Mouse (Mus musculus): ENCODE measurements around the gene Sgce. TPM values are rescaled to one million over a fixed set of nuclear protein-coding genes. Genes with fewer than 3 reads are reported as not detected.

Sgce gene
- total and polyA plus RNA-seq, 3 experiments: not detected

DNA sequence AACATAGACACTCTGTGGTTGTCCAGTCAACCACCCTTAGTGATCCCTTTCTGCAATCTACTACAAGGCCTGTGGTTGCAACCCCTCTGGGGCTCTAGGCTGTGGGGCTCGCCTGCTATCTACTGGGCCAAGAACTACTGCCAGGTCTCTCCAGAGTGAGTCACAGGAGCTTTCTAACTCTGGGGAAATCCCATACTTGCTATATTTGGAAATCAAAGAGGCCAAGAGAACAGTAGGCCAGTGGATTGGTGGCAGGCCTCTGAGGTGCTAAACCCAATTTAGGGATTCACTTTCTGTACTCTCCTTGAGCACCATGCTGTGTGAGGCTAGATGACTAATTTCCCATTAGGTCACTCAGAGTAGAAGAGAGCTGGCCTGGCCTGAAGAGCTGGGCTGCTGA lies 38.0 kb downstream of the Sgce start:
- H3K79me2 ChIP-seq (ENCODE audit: control insufficient read depth, insufficient read depth, low read length, poor library complexity): no peaks in the 10 kb centered on the region
- TF ChIP-seq USF1 (IDR thresholded peaks at IDR 0.05; ENCODE audit: low read depth, low read length): no peak
- TF ChIP-seq MEF2A (IDR thresholded peaks at IDR 0.05; ENCODE audit: extremely low read depth, insufficient replicate concordance, low read depth, low read length, poor library complexity, severe bottlenecking): no peak
- TF ChIP-seq UBTF (IDR thresholded peaks at IDR 0.05; ENCODE audit: borderline replicate concordance, insufficient read depth, low read depth, low read length): no peak
- TF ChIP-seq NELFE (IDR thresholded peaks at IDR 0.05; ENCODE audit: low read depth, low read length): no peak
- no peak for TF ChIP-seq CHD2 (IDR thresholded peaks at IDR 0.05; ENCODE audit: low read length)
- TF ChIP-seq TBP (IDR thresholded peaks at IDR 0.05; ENCODE audit: low read depth, low read length): no peak
- TF ChIP-seq ZKSCAN1 (IDR thresholded peaks at IDR 0.05; ENCODE audit: low read depth, low read length): no peak
- no peak for TF ChIP-seq SIN3A (IDR thresholded peaks at IDR 0.05; ENCODE audit: low read length)
- TF ChIP-seq MAFK (IDR thresholded peaks at IDR 0.05; ENCODE audit: borderline replicate concordance, low read depth, low read length): no peak
- no peak for TF ChIP-seq GATA1 (IDR thresholded peaks at IDR 0.05; ENCODE audit: low read depth, low read length)
- TF ChIP-seq RCOR1 (IDR thresholded peaks at IDR 0.05; ENCODE audit: low read depth, low read length): no peak
- TF ChIP-seq TAL1 (IDR thresholded peaks at IDR 0.05; ENCODE audit: low read length): no peak
- TF ChIP-seq JUND (IDR thresholded peaks at IDR 0.05; ENCODE audit: low read depth, low read length): no peak
- no peaks in the 10 kb centered on the region for H3K36me3 ChIP-seq (ENCODE audit: control insufficient read depth in 1 of 2, insufficient read depth in 2 of 2, low read length in 2 of 2)
- no peaks in the 10 kb centered on the region for H3K9me3 ChIP-seq (replicated peaks; ENCODE audit: insufficient read depth, low read length)
- H3K4me1 ChIP-seq (ENCODE audit: control insufficient read depth in 1 of 2, insufficient read depth in 2 of 2, low read length in 2 of 2): no peaks in the 10 kb centered on the region
- no peak overlapping the region for H3K9ac ChIP-seq (ENCODE audit: control insufficient read depth, low read depth, low read length, poor library complexity, severe bottlenecking)
- H3K27ac ChIP-seq (ENCODE audit: control insufficient read depth, low read depth, low read length): no peak overlapping the region
- H3K27me3 ChIP-seq (ENCODE audit: control insufficient read depth in 1 of 2, insufficient read depth in 2 of 2, low read length in 2 of 2): peaks cover 2 to 11% of the 10 kb centered on the region in 2 experiments
- H3K4me3 ChIP-seq (ENCODE audit: control insufficient read depth in 1 of 2, insufficient read depth in 1 of 2, low read depth in 2 of 2, low read length in 2 of 2): no peak overlapping the region
- DNase-seq (ENCODE audit: low read depth, low spot score): no peak

DNA sequence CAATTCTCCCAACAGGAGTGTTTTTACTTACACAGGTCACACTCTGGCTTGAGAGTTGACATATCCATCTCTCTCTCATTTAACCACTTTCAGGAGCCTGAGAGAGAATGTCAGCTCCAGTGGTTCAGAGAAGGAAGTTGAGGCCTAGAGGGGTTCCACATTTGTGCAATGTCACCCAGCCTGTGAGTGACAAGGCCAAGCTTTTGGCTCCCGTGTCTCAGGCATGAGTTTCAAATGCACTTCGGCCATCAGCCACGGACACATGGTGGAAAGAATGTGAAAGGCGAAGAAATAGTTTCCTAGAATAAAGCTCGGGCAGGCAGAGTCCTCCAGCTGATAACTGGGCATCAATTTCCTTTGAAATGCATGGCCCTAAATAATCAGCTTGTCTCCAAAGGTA lies 40.6 kb downstream of the Sgce start:
- DNase-seq (ENCODE audit: low read depth, low spot score): no peak
- peaks cover 8% of the 10 kb centered on the region in 2 experiments for H3K27me3 ChIP-seq (ENCODE audit: control insufficient read depth in 1 of 2, insufficient read depth in 2 of 2, low read length in 2 of 2)
- H3K27ac ChIP-seq (ENCODE audit: control insufficient read depth, low read depth, low read length): no peak overlapping the region
- TF ChIP-seq NELFE (IDR thresholded peaks at IDR 0.05; ENCODE audit: low read depth, low read length) (no peak), CHD1 (IDR thresholded peaks at IDR 0.05; ENCODE audit: low read depth, low read length) (no peak), CTCF (IDR thresholded peaks at IDR 0.05 in 2 of 3, conservative IDR thresholded peaks at IDR 0.05 in 1 of 3; ENCODE audit: control insufficient read depth in 1 of 3, insufficient read depth in 1 of 3, low read depth in 2 of 3, low read length in 3 of 3, poor library complexity in 1 of 3, severe bottlenecking in 1 of 3) (no peak), EP300 (IDR thresholded peaks at IDR 0.05; ENCODE audit: low read depth in 1 of 2, low read length in 2 of 2) (no peak), MYB (IDR thresholded peaks at IDR 0.05; ENCODE audit: low read depth, low read length) (no peak), MAZ (IDR thresholded peaks at IDR 0.05; ENCODE audit: low read depth, low read length) (no peak), SMC3 (IDR thresholded peaks at IDR 0.05; ENCODE audit: low read depth, low read length) (no peak), USF2 (IDR thresholded peaks at IDR 0.05; ENCODE audit: borderline replicate concordance in 1 of 2, insufficient read depth in 1 of 2, low read depth in 1 of 2, low read length in 2 of 2) (no peak), USF1 (IDR thresholded peaks at IDR 0.05; ENCODE audit: low read depth, low read length) (no peak), RCOR1 (IDR thresholded peaks at IDR 0.05; ENCODE audit: low read depth, low read length) (no peak), MAX (IDR thresholded peaks at IDR 0.05; ENCODE audit: low read length) (no peak), GATA1 (IDR thresholded peaks at IDR 0.05; ENCODE audit: low read depth, low read length) (no peak), ZNF384 (IDR thresholded peaks at IDR 0.05; ENCODE audit: low read depth, low read length) (no peak), MYC (IDR thresholded peaks at IDR 0.05; ENCODE audit: low read depth, low read length) (no peak), POLR2A (IDR thresholded peaks at IDR 0.05; ENCODE audit: control insufficient read depth in 1 of 2, insufficient read depth in 1 of 2, low read depth in 1 of 2, low read length in 2 of 2, poor library complexity in 1 of 2) (no peak), JUND (IDR thresholded peaks at IDR 0.05; ENCODE audit: low read depth, low read length) (no peak), TCF12 (IDR thresholded peaks at IDR 0.05; ENCODE audit: low read depth, low read length) (no peak)
- no peaks in the 10 kb centered on the region for H3K4me1 ChIP-seq (ENCODE audit: control insufficient read depth in 1 of 2, insufficient read depth in 2 of 2, low read length in 2 of 2)
- H3K9ac ChIP-seq (ENCODE audit: control insufficient read depth, low read depth, low read length, poor library complexity, severe bottlenecking): no peak overlapping the region
- no peak overlapping the region for H3K4me3 ChIP-seq (ENCODE audit: control insufficient read depth in 1 of 2, insufficient read depth in 1 of 2, low read depth in 2 of 2, low read length in 2 of 2)
- H3K79me2 ChIP-seq (ENCODE audit: control insufficient read depth, insufficient read depth, low read length, poor library complexity): no peaks in the 10 kb centered on the region
- no peaks in the 10 kb centered on the region for H3K36me3 ChIP-seq (ENCODE audit: control insufficient read depth in 1 of 2, insufficient read depth in 2 of 2, low read length in 2 of 2)
- H3K9me3 ChIP-seq (replicated peaks; ENCODE audit: insufficient read depth, low read length): no peaks in the 10 kb centered on the region

All from MEL (cell line).